Mouse (Mus musculus) liver, postnatal 0 days (tissue): Measurements from ENCODE around the gene Sp1. TPM values are rescaled to one million over a fixed set of nuclear protein-coding genes. Genes with fewer than 3 reads are reported as not detected.

ENCODE experiments used
- ATAC-seq: fragments of 200-750 bp; cut with Nextera tagmentation; 2 replicates; pipeline ENCODE4 v1.8.0; 2017; ENCODE audit warnings: mild to moderate bottlenecking, moderate library complexity
- DNase-seq: peaks from one replicate; pipeline ENCODE4 v3.0.0-alpha.2; 2016
- H3K27ac ChIP-seq: fragments of 300-500 bp; sonication (generic); 2 replicates; pipeline ENCODE4 v1.5.1; 2014; ENCODE audit warnings: antibody characterized with exemption, moderate library complexity, mild to moderate bottlenecking, low read depth
- H3K27me3 ChIP-seq: fragments of 300-500 bp; sonication (generic); 2 replicates; pipeline ENCODE4 v1.6.1; 2014; ENCODE audit warnings: low read length, control low read depth, mixed read lengths; ENCODE audit not compliant: insufficient read depth
- H3K36me3 ChIP-seq: fragments of 300-500 bp; sonication (generic); replicated peaks from 2 replicates; pipeline ENCODE4 v1.6.1; 2014; ENCODE audit warnings: mild to moderate bottlenecking, control low read depth, low read length, moderate library complexity, mixed read lengths; ENCODE audit not compliant: insufficient read depth
- H3K4me1 ChIP-seq: fragments of 300-500 bp; sonication (generic); 2 replicates; pipeline ENCODE4 v1.6.1; 2014; ENCODE audit warnings: antibody characterized with exemption, mild to moderate bottlenecking, control low read depth; ENCODE audit not compliant: insufficient read depth
- H3K4me2 ChIP-seq: fragments of 300-500 bp; sonication (generic); 2 replicates; pipeline ENCODE4 v1.6.1; 2014; ENCODE audit warnings: low read depth, mild to moderate bottlenecking, low read length, moderate library complexity, mixed read lengths
- H3K4me3 ChIP-seq: fragments of 300-500 bp; sonication (generic); 2 replicates; pipeline ENCODE4 v1.5.1; 2014; ENCODE audit warnings: low read depth, low read length
- H3K9ac ChIP-seq: fragments of 300-500 bp; sonication (generic); replicated peaks from 2 replicates; pipeline ENCODE4 v1.6.1; 2014; ENCODE audit warnings: mild to moderate bottlenecking, moderate library complexity
- H3K9me3 ChIP-seq: fragments of 300-500 bp; sonication (generic); 2 replicates; pipeline ENCODE4 v1.6.1; 2016; ENCODE audit warnings: mild to moderate bottlenecking, control low read depth, low read length, mixed read lengths
- CTCF ChIP-seq: sonication (generic); IDR thresholded peaks from 2 replicates; pipeline ENCODE4 v1.5.1; 2016; ENCODE audit warnings: antibody characterized with exemption, low read depth
- EP300 ChIP-seq: IDR thresholded peaks from 2 replicates; pipeline ENCODE4 v1.6.1; 2016; ENCODE audit warnings: antibody characterized with exemption, low read depth, mild to moderate bottlenecking
- WGBS: fragments of 180-500 bp; shearing (Covaris S2); extraction: QIAGEN DNeasy Blood & Tissue Kit; methylation state at CpG from one replicate; pipeline ENCODE4 v1.1.7; 2014; ENCODE audit not compliant: insufficient replicate concordance; 5-methylcytosine and 5-hydroxymethylcytosine counted together
- polyA plus RNA-seq: library from polyadenylated mRNA; unstranded; fragments of >200 nt; fragmentation: Nextera tagmentation; extraction: Ambion mirVana; gene quantifications from 2 replicates; pipeline ENCODE4 v1.2.1, GENCODE M21; 2015

Sp1 gene
- polyA plus RNA-seq, 1 experiment from 2014 or later = 2.9 TPM

DNA sequence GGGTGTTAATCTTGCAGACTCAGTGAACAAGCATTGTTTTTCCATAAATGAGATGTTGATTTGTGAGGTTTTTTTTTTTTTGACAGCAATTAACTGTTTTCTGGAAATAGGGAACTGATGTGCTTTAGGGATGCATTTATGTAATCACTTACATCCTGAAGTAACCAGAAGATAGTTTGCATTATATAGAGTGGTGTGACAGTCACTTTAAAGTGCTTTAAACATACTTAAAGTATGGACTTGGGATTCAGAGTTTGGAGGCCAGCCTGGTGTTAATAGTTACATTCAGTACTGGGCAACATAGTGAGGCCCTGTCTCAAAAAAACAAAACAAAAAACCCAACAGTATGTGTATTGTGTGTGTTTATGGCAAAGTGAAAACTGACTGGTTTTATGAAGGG lies 65.8 kb downstream of the Sp1 start:
- ATAC-seq (no peak), DNase-seq (no peak)
- TF ChIP-seq EP300 (no peak), CTCF (no peak)
- Histone ChIP-seq H3K9me3 (no peaks in the 10 kb centered on the region), H3K27me3 (no peaks in the 10 kb centered on the region), H3K36me3 (peaks cover 37% of the 10 kb centered on the region), H3K4me2 (peak overlapping the region; percentile 76), H3K4me3 (peak overlapping the region; percentile 99), H3K9ac (peak overlapping the region; percentile 97), H3K27ac (peak overlapping the region; percentile 98), H3K4me1 (peaks cover 10% of the 10 kb centered on the region; the same call in 1 of the 2 replicates)

DNA sequence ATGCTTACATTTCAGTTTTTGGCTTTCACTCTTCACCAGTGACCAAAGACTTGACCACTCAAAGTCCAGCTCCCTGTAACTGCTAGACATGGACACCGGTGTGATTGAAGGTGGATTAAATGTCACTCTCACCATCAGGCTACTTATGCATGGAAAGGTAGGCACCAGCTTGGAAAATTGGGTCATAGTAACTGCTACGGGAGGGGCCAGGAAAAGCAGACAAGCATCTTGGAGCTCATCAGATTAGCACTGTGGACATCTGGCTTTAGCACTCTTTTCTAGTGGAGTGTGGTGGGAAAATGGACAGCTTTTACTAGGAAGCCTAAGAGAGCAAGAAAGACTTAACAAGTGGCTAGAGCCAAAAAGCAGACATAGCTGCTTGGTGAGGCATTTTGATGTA lies 67.3 kb downstream of the Sp1 start:
- peaks cover 10% of the 10 kb centered on the region; the same call in 1 of the 2 replicates for H3K4me1 ChIP-seq
- DNase-seq (no peak), ATAC-seq (no peak)
- 0 out of 2 replicates have a peak overlapping the region, but pooled peaks have one; percentile 23 for H3K4me2 ChIP-seq
- WGBS = 83% methylated on average over 2 of the region's 2 CpGs
- 0 out of 2 replicates have a peak overlapping the region, but pooled peaks have one; percentile 4 for H3K27ac ChIP-seq
- 0 out of 2 replicates have a peak overlapping the region, but pooled peaks have one; percentile 17 for H3K9ac ChIP-seq
- H3K9me3 ChIP-seq = no peaks in the 10 kb centered on the region
- TF ChIP-seq CTCF (no peak), EP300 (no peak)
- H3K36me3 ChIP-seq = peaks cover 46% of the 10 kb centered on the region
- H3K27me3 ChIP-seq = no peaks in the 10 kb centered on the region
- no peak overlapping the region for H3K4me3 ChIP-seq

DNA sequence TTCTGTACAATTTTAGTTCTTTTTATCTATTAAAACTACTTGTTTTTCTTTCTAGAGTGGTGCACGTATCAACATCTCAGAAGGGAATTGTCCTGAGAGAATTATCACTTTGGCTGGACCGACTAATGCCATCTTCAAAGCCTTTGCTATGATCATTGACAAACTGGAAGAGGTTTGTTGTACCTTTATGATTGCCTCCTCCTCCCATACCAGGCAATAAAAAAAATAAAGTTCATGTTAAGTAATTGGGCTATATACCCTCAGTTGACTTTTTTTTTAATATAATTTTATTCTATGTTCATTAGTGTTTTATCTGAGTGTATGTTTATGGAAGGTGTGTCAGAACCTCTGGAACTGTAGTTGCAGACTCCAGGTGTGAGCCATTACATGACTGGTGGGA lies 68.6 kb downstream of the Sp1 start:
- no peak overlapping the region for H3K27ac ChIP-seq
- DNase-seq (no peak), ATAC-seq (no peak)
- TF ChIP-seq CTCF = no peak
- TF ChIP-seq EP300 = no peak
- H3K4me3 ChIP-seq = no peak overlapping the region
- H3K4me2 ChIP-seq = no peak overlapping the region
- WGBS = 82% methylated on average over 2 of the region's 2 CpGs
- no peaks in the 10 kb centered on the region for H3K27me3 ChIP-seq
- H3K9me3 ChIP-seq = no peaks in the 10 kb centered on the region
- H3K4me1 ChIP-seq = peaks cover 10% of the 10 kb centered on the region; the same call in 1 of the 2 replicates
- peaks cover 52% of the 10 kb centered on the region for H3K36me3 ChIP-seq
- H3K9ac ChIP-seq = no peak overlapping the region

DNA sequence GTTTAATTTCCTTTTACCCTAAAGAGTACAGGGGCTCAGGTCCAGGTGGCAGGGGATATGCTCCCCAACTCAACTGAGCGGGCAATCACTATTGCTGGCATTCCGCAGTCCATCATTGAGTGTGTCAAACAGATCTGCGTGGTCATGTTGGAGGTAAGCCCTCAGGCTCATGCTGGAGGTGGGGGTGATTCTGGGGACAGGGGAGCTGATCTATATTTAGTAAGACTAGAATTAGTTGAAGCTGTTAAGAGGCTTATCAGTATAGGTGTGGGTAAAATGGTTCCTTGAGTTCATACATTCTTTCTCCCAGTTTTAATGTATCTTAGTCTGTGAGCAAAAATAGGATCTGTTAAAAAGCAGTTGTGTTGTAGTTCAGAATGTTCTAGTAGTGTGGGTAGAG lies 77.2 kb downstream of the Sp1 start:
- H3K4me2 ChIP-seq = no peak overlapping the region
- ATAC-seq (no peak), DNase-seq (no peak)
- no peak overlapping the region for H3K27ac ChIP-seq
- no peak overlapping the region for H3K9ac ChIP-seq
- WGBS = 93% methylated on average over 3 of the region's 3 CpGs
- no peak overlapping the region for H3K4me3 ChIP-seq
- TF ChIP-seq CTCF = no peak
- TF ChIP-seq EP300 = no peak
- H3K9me3 ChIP-seq = no peaks in the 10 kb centered on the region
- H3K4me1 ChIP-seq = no peaks in the 10 kb centered on the region
- peaks cover 85% of the 10 kb centered on the region for H3K36me3 ChIP-seq
- no peaks in the 10 kb centered on the region for H3K27me3 ChIP-seq

DNA sequence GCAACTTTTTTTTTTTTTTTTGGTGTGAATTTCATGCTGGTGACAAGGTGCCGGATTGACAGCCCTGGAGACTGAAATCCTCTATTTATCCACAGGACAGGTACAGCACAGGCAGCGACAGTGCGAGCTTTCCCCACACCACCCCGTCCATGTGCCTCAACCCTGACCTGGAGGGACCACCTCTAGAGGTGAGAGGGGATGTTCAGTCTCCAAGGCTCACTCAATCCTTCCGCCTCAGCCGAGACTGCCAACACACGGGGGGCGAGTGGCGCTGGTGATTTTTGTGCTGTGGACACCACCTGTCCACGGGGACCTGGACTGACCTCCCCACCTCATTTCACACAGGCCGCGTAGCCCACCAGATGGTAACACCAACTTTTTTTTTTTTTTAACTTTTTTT lies 79.9 kb downstream of the Sp1 start:
- DNase-seq (no peak), ATAC-seq (no peak)
- H3K4me2 ChIP-seq = no peak overlapping the region
- H3K27ac ChIP-seq = no peak overlapping the region
- H3K9ac ChIP-seq = no peak overlapping the region
- H3K9me3 ChIP-seq = no peaks in the 10 kb centered on the region
- H3K36me3 ChIP-seq = peaks cover 92% of the 10 kb centered on the region
- H3K4me1 ChIP-seq = no peaks in the 10 kb centered on the region
- TF ChIP-seq EP300 (no peak), CTCF (no peak)
- WGBS = 93% methylated on average over 12 of the region's 12 CpGs
- H3K27me3 ChIP-seq = no peaks in the 10 kb centered on the region
- H3K4me3 ChIP-seq = no peak overlapping the region

Other genes starting within 250 kb of the Sp1 start
- gene Zfp740, start 202.9 kb upstream of the Sp1 start, polyA plus RNA-seq = 10.7 and 11.6 TPM in 2 replicates
- gene Csad, start 201.4 kb upstream of the Sp1 start, polyA plus RNA-seq = 224 and 243 TPM in 2 replicates
- 5.8 and 8.6 TPM in 2 replicates for gene Itgb7, start 174.2 kb upstream of the Sp1 start, polyA plus RNA-seq
- gene Rarg, start 148.6 kb upstream of the Sp1 start, polyA plus RNA-seq = 2.4 and 2.6 TPM in 2 replicates
- gene Gm9918, start 135.6 kb upstream of the Sp1 start, polyA plus RNA-seq = not detected in 2 replicates
- gene Mfsd5, start 126.7 kb upstream of the Sp1 start, polyA plus RNA-seq = 25.4 and 27.4 TPM in 2 replicates
- gene Espl1, start 109.9 kb upstream of the Sp1 start, polyA plus RNA-seq = 7.3 and 7.8 TPM in 2 replicates
- 172 and 179 TPM in 2 replicates for gene Pfdn5, start 80.0 kb upstream of the Sp1 start, polyA plus RNA-seq
- 28.1 and 30.8 TPM in 2 replicates for gene Myg1, start 74.4 kb upstream of the Sp1 start, polyA plus RNA-seq
- gene Aaas, start 55.4 kb upstream of the Sp1 start, polyA plus RNA-seq = 15.6 and 18.8 TPM in 2 replicates
- not detected in 2 replicates for gene Sp7, start 39.0 kb upstream of the Sp1 start, polyA plus RNA-seq
- 0.36 and 0.60 TPM in 2 replicates for gene Amhr2, start 39.2 kb downstream of the Sp1 start, polyA plus RNA-seq
- 76.0 and 77.2 TPM in 2 replicates for gene Prr13, start 52.9 kb downstream of the Sp1 start, polyA plus RNA-seq
- 68.4 and 70.9 TPM in 2 replicates for gene Pcbp2, start 64.4 kb downstream of the Sp1 start, polyA plus RNA-seq
- gene Gm10337, start 97.6 kb downstream of the Sp1 start, polyA plus RNA-seq = not detected in 2 replicates
- 0.53 and 0.85 TPM in 2 replicates for gene Map3k12, start 110.9 kb downstream of the Sp1 start, polyA plus RNA-seq
- gene Tarbp2, start 112.0 kb downstream of the Sp1 start, polyA plus RNA-seq = 26.8 and 27.8 TPM in 2 replicates
- gene Npff, start 118.8 kb downstream of the Sp1 start, polyA plus RNA-seq = 0.42 and 0.60 TPM in 2 replicates
- gene Gm28047, start 218.9 kb downstream of the Sp1 start, polyA plus RNA-seq = not detected in 2 replicates
- gene Atf7, start 219.3 kb downstream of the Sp1 start, polyA plus RNA-seq = 7.7 and 8.1 TPM in 2 replicates